Mouse (Mus musculus) embryonic fibroblast, embryonic 13.5 days (primary cell): ENCODE data around the gene Mob2.

Experiments used
- CTCF ChIP-seq: IDR thresholded peaks from 2 replicates; pipeline ENCODE4 v1.5.1; 2011; ENCODE audit warnings: mild to moderate bottlenecking, control low read depth, low read length, moderate library complexity, borderline replicate concordance; ENCODE audit not compliant: insufficient read depth
- POLR2A ChIP-seq: IDR thresholded peaks from 2 replicates; pipeline ENCODE4 v1.6.1; 2011; ENCODE audit warnings: low read depth, mild to moderate bottlenecking, control low read depth, low read length, moderate library complexity

DNA sequence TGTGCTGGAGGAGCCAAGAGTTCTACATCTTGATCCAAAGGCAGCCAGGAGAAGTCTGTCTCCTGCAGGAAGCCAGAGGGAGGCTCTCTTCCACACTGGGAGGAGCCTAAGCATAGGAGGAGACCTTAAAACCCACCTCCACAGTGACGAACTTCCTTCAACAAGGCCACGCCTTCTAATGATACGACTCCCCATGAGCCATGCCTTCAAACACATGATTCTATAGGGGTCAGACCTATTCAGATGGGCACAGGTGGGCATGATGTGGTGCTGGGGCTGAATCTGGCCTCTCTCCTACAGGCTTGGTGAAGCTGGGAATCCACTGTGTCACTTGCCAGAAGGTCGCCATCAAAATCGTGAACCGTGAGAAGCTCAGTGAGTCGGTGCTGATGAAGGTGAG lies 79.6 kb downstream of the Mob2 start:
- TF ChIP-seq CTCF (no peak), POLR2A (no peak)
